In the genomic region with DNA sequence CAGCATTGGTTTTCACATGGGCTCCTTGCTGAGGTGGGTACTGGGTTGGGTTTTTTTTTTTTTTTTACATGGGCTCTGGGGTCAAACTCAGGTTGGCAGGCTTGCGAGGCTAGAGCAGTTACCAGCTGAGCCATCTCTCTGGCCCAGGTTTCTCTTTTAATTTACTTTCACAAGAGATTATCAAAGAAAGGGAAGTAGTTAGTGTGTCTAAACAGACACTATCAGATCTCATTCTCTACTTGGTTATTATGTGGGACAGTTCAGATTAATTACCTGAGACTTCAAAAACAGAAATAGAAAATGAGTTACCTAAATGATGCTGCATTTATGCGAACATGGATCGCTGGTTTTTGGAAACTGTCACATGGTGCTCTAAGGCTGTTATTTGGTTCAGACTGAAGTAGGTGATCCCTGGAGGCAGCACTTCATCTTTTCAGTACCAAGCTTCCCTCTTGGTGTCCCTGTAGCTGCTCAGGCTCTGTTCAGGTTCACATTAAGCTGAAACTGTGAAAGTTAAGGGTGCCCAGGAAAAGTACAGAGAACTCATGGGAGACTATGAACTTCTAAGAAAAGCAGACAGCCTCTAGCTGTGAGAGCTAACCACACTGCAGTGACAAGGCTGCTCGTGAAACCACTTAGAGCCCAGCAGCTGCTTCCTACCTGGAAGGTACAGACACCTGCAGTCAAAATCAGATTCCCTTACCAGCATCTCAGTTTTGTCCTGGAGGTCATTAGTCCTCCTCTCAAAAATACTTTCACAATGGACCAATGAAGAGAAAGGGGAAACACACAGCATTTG, we compare ENCODE assay signal across 21 mouse cellular contexts. TPM values are rescaled to one million over a fixed set of nuclear protein-coding genes. Genes with fewer than 3 reads are reported as not detected.
DNase-seq lines count a peak whose midpoint lies in the region; ATAC-seq and TF ChIP-seq lines count a peak whose summit lies in the region.
"Had no signal": no experiment of that assay in that cellular context is flagged by ENCODE, and none has a peak within 500 bp of the region (broad histone marks: within the 10 kb centered on the region; RNA-seq: fewer than 3 reads in every experiment).

No protein-coding gene starts in this region.

- DNase-seq in CD4-positive, CD25-positive, alpha-beta regulatory T cell, adult 2 months (ENCODE audit: low read depth, low spot score) = peak; percentile 21
- DNase-seq in CH12.LX (ENCODE audit: extremely low read depth) = no peak
- DNase-seq in induced T-regulatory cell, adult 2 months (ENCODE audit: low read depth) = peak; percentile 14
- DNase-seq in splenic B cell, adult 2 months (ENCODE audit: low read depth, low spot score) = peak; percentile 16
- no peak for DNase-seq in cerebellum, postnatal 10 days
- no peak for DNase-seq in kidney, postnatal 14 days
- DNase-seq: adrenal gland, postnatal 10 days; B cell, adult 2 months; cerebellum, adult 11 months; cerebellum, adult 8-10 months; cerebellum, postnatal 25 days; gastrocnemius, postnatal 14 days; heart, postnatal 36 days had no signal

- no peak for ATAC-seq in hindbrain, embryonic 13.5 days (ENCODE audit: low FRiP score)
- ATAC-seq: forebrain, embryonic 16.5 days; hindbrain, postnatal 0 days; intestine, embryonic 16.5 days had no signal

- no peaks in the 10 kb centered on the region for H3K36me3 ChIP-seq in CH12.LX (replicated peaks in 1 of 2; ENCODE audit: control insufficient read depth in 1 of 2, insufficient read depth in 1 of 2, low read length in 1 of 2)
- H3K36me3 ChIP-seq in splenic B cell, adult 2 months (ENCODE audit: control insufficient read depth, insufficient read depth, low read length, poor library complexity, severe bottlenecking) = no peaks in the 10 kb centered on the region
- H3K36me3 ChIP-seq in hindbrain, embryonic 13.5 days = no peaks in the 10 kb centered on the region
- H3K36me3 ChIP-seq: embryonic facial prominence, embryonic 13.5 days; forebrain, embryonic 12.5 days; heart, embryonic 12.5 days; hindbrain, embryonic 12.5 days had no signal

- TF ChIP-seq CTCF in CH12.LX (conservative IDR thresholded peaks at IDR 0.05 in 1 of 2, IDR thresholded peaks at IDR 0.05 in 1 of 2; ENCODE audit: low read depth in 2 of 2, low read length in 2 of 2) = no peak

- no peak overlapping the region for H3K4me3 ChIP-seq in CH12.LX (replicated peaks in 1 of 3; ENCODE audit: low read depth in 2 of 3, low read length in 2 of 3, poor library complexity in 1 of 3)
- H3K4me3 ChIP-seq in hindbrain, embryonic 13.5 days = no peak overlapping the region
- H3K4me3 ChIP-seq: embryonic facial prominence, embryonic 13.5 days; forebrain, embryonic 12.5 days; heart, embryonic 12.5 days; hindbrain, embryonic 12.5 days had no signal

- H3K79me2 ChIP-seq in CH12.LX (replicated peaks; ENCODE audit: control insufficient read depth, extremely low read depth, insufficient read depth, poor library complexity, severe bottlenecking) = no peaks in the 10 kb centered on the region

- no peak overlapping the region for H3K27ac ChIP-seq in CH12.LX (ENCODE audit: insufficient read depth, low read depth)
- no peak overlapping the region for H3K27ac ChIP-seq in hindbrain, embryonic 13.5 days
- H3K27ac ChIP-seq: embryonic facial prominence, embryonic 13.5 days; forebrain, embryonic 12.5 days; hindbrain, embryonic 12.5 days; hindbrain, postnatal 0 days had no signal

- peak overlapping the region; percentile 41; the same call in 1 of the 2 replicates for H3K4me2 ChIP-seq in CH12.LX (ENCODE audit: insufficient read depth, low read depth, poor library complexity, severe bottlenecking)
- no peak overlapping the region for H3K4me2 ChIP-seq in hindbrain, embryonic 13.5 days
- H3K4me2 ChIP-seq: embryonic facial prominence, embryonic 13.5 days; forebrain, embryonic 12.5 days; heart, embryonic 12.5 days; hindbrain, embryonic 12.5 days had no signal

- TF ChIP-seq POLR2A in CH12.LX (IDR thresholded peaks at IDR 0.05; ENCODE audit: low read depth, low read length) = no peak

- WGBS in hindbrain, embryonic 13.5 days = 78% methylated on average over 4 of the region's 4 CpGs

- in situ Hi-C loops in CH12.LX (cut with MboI; ENCODE audit: low pct_ligation_motif_present, low pct_unique_long_range_greater_than_20kb, low sequenced_read_pairs) = no loop called here

- dilution Hi-C loops in CH12.LX (cut with MboI; ENCODE audit: extremely low pct_ligation_motif_present, extremely low pct_unique_long_range_greater_than_20kb, low sequenced_read_pairs) = no loop called here

- no peak for TF ChIP-seq RAD21 in CH12.LX (IDR thresholded peaks at IDR 0.05; ENCODE audit: low read depth, low read length)

- TF ChIP-seq EP300 in CH12.LX (IDR thresholded peaks at IDR 0.05; ENCODE audit: low read length) = no peak

- H3K9me3 ChIP-seq in CH12.LX (replicated peaks; ENCODE audit: low read length) = no peaks in the 10 kb centered on the region
- no peaks in the 10 kb centered on the region for H3K9me3 ChIP-seq in hindbrain, embryonic 13.5 days
- H3K9me3 ChIP-seq: embryonic facial prominence, embryonic 13.5 days; forebrain, embryonic 12.5 days; heart, embryonic 12.5 days; hindbrain, embryonic 12.5 days had no signal

- no peaks in the 10 kb centered on the region for H3K27me3 ChIP-seq in CH12.LX (replicated peaks)
- no peaks in the 10 kb centered on the region for H3K27me3 ChIP-seq in splenic B cell, adult 2 months (ENCODE audit: control insufficient read depth, insufficient read depth, low read length, poor library complexity, severe bottlenecking)
- H3K27me3 ChIP-seq in hindbrain, embryonic 13.5 days = no peaks in the 10 kb centered on the region
- H3K27me3 ChIP-seq: embryonic facial prominence, embryonic 13.5 days; forebrain, embryonic 12.5 days; heart, embryonic 12.5 days; hindbrain, embryonic 12.5 days had no signal

- peaks cover 0 to 14% of the 10 kb centered on the region in 2 experiments; a peak in 2 of 4 replicates for H3K4me1 ChIP-seq in CH12.LX (ENCODE audit: control insufficient read depth in 1 of 2, insufficient read depth in 2 of 2)
- H3K4me1 ChIP-seq in hindbrain, embryonic 13.5 days (replicated peaks) = no peaks in the 10 kb centered on the region
- H3K4me1 ChIP-seq: embryonic facial prominence, embryonic 13.5 days; hindbrain, embryonic 12.5 days had no signal

- no peak overlapping the region for H3K9ac ChIP-seq in CH12.LX (ENCODE audit: insufficient read depth, low read depth)
- no peak overlapping the region for H3K9ac ChIP-seq in hindbrain, embryonic 13.5 days
- H3K9ac ChIP-seq: embryonic facial prominence, embryonic 13.5 days; forebrain, embryonic 12.5 days; heart, embryonic 12.5 days; hindbrain, embryonic 12.5 days had no signal

TF ChIP-seq in CH12.LX, 34 proteins besides CTCF, POLR2A, EP300 and RAD21:
- TF ChIP-seq ETS1 (conservative IDR thresholded peaks at IDR 0.05; ENCODE audit: low read depth, low read length) (no peak), NELFE (IDR thresholded peaks at IDR 0.05; ENCODE audit: low read depth, low read length) (no peak), JUN (IDR thresholded peaks at IDR 0.05; ENCODE audit: insufficient read depth, low read depth, low read length) (no peak), MAFK (IDR thresholded peaks at IDR 0.05; ENCODE audit: insufficient replicate concordance, low read length) (no peak), TCF12 (IDR thresholded peaks at IDR 0.05; ENCODE audit: low read depth, low read length) (no peak), POLR2AphosphoS2 (IDR thresholded peaks at IDR 0.05; ENCODE audit: low read depth, low read length) (no peak), CHD1 (IDR thresholded peaks at IDR 0.05; ENCODE audit: low read depth, low read length) (no peak), MXI1 (IDR thresholded peaks at IDR 0.05; ENCODE audit: low read depth, low read length) (no peak), ZC3H11A (IDR thresholded peaks at IDR 0.05; ENCODE audit: low read depth, low read length) (no peak)

RNA-seq across cellular contexts. Expression of a gene that starts 36.0 kb away (rescaled TPM):
- total RNA-seq in CH12.LX (2012; rRNA removed) = 20.8 and 28.9 TPM in 2 replicates
- 15.8 and 16.6 TPM in 2 replicates for total RNA-seq in CH12.LX (2014; rRNA removed)
- 17.4 and 18.6 TPM in 2 replicates for polyA plus RNA-seq in CH12.LX (2012; ENCODE audit: insufficient read length, low read depth)
- 408 and 421 TPM in 2 replicates for polyA plus RNA-seq in hindbrain, embryonic 13.5 days (2015; fragmentation: Nextera tagmentation; extraction: Ambion mirVana)

Comparison
In these comparisons a context has a peak if more than half of its experiments do, and no peak if none do; other contexts are left out.
1. DNase-seq: peak in CD4-positive, CD25-positive, alpha-beta regulatory T cell, adult 2 months (single experiment), induced T-regulatory cell, adult 2 months (single experiment) and splenic B cell, adult 2 months (single experiment); none in CH12.LX (single experiment), cerebellum, postnatal 10 days (0 of 2) and kidney, postnatal 14 days (single experiment).
2. RNA of a gene that starts 36.0 kb away (polyA plus RNA-seq): 408 to 421 TPM in hindbrain, embryonic 13.5 days; 17.4 to 18.6 TPM in CH12.LX; every median in the first group is over 10 times any median in the second.